Mouse (Mus musculus): Measurements from ENCODE around the gene Cntn5.

Gene Cntn5

GRCm38 (mm10) chr9:10447220-10447837, 457.2 kb downstream of the Cntn5 start:
- no peak for DNase-seq (ENCODE audit: low read depth, low spot score)

GRCm38 (mm10) chr9:10412075-10412474, 492.5 kb downstream of the Cntn5 start:
- DNase-seq (ENCODE audit: low read depth, low spot score): no peak

GRCm38 (mm10) chr9:10400099-10400498, 504.5 kb downstream of the Cntn5 start:
- no peak for DNase-seq (ENCODE audit: low read depth, low spot score)

- no peak for DNase-seq (ENCODE audit: low read depth, low spot score)
These were observed 514.7 kb downstream of the Cntn5 start for GRCm38 (mm10) chr9:10389863-10390262.

GRCm38 (mm10) chr9:10384455-10384854, 520.1 kb downstream of the Cntn5 start:
- no peak for DNase-seq (ENCODE audit: low read depth, low spot score)

GRCm38 (mm10) chr9:10383140-10383539, 521.4 kb downstream of the Cntn5 start:
- DNase-seq (ENCODE audit: low read depth, low spot score): no peak

GRCm38 (mm10) chr9:10381701-10382100, 522.9 kb downstream of the Cntn5 start:
- DNase-seq (ENCODE audit: low read depth, low spot score): no peak

- DNase-seq (ENCODE audit: low read depth, low spot score): no peak
These were observed 528.3 kb downstream of the Cntn5 start for GRCm38 (mm10) chr9:10376261-10376660.

GRCm38 (mm10) chr9:10368971-10369370, 535.6 kb downstream of the Cntn5 start:
- no peak for DNase-seq (ENCODE audit: low read depth, low spot score)

- no peak for DNase-seq (ENCODE audit: low read depth, low spot score)
These were observed 536.2 kb downstream of the Cntn5 start for GRCm38 (mm10) chr9:10368410-10368809.

GRCm38 (mm10) chr9:10366246-10366955, 538.2 kb downstream of the Cntn5 start:
- DNase-seq (ENCODE audit: low read depth, low spot score): no peak

GRCm38 (mm10) chr9:10350909-10351655, 553.5 kb downstream of the Cntn5 start:
- DNase-seq (ENCODE audit: low read depth, low spot score): no peak

GRCm38 (mm10) chr9:10348741-10349140, 555.8 kb downstream of the Cntn5 start:
- no peak for DNase-seq (ENCODE audit: low read depth, low spot score)

- no peak for DNase-seq (ENCODE audit: low read depth, low spot score)
These were observed 556.4 kb downstream of the Cntn5 start for GRCm38 (mm10) chr9:10348222-10348621.

GRCm38 (mm10) chr9:10340751-10341150, 563.8 kb downstream of the Cntn5 start:
- no peak for DNase-seq (ENCODE audit: low read depth, low spot score)

- DNase-seq (ENCODE audit: low read depth, low spot score): no peak
These were observed 564.9 kb downstream of the Cntn5 start for GRCm38 (mm10) chr9:10339716-10340115.

- peak; percentile 2 for DNase-seq (ENCODE audit: low read depth, low spot score)
These were observed 579.7 kb downstream of the Cntn5 start for GRCm38 (mm10) chr9:10324697-10325368.

GRCm38 (mm10) chr9:10269342-10269741, 635.2 kb downstream of the Cntn5 start:
- no peak for DNase-seq (ENCODE audit: low read depth, low spot score)

- DNase-seq (ENCODE audit: low read depth, low spot score): no peak
These were observed 635.7 kb downstream of the Cntn5 start for GRCm38 (mm10) chr9:10268836-10269235.

GRCm38 (mm10) chr9:10265616-10266015, 639.0 kb downstream of the Cntn5 start:
- no peak for DNase-seq (ENCODE audit: low read depth, low spot score)

- DNase-seq (ENCODE audit: low read depth, low spot score): no peak
These were observed 671.2 kb downstream of the Cntn5 start for GRCm38 (mm10) chr9:10233364-10233763.

- DNase-seq (ENCODE audit: low read depth, low spot score): no peak
These were observed 672.5 kb downstream of the Cntn5 start for GRCm38 (mm10) chr9:10232066-10232465.
